Mouse (Mus musculus) forebrain, embryonic 10.5 days (tissue): Measurements from ENCODE around the gene Inpp5b. TPM values are rescaled to one million over a fixed set of nuclear protein-coding genes. Genes with fewer than 3 reads are reported as not detected.

ENCODE experiments used
- DNase-seq: peaks from one replicate; pipeline ENCODE4 v3.0.0-alpha.2; 2017; ENCODE audit warnings: low spot score; ENCODE audit errors: extremely low spot score
- H3K27ac ChIP-seq: fragments of 300-500 bp; sonication (generic); 2 replicates; pipeline ENCODE4 v1.5.1; 2016; ENCODE audit warnings: mild to moderate bottlenecking
- H3K27me3 ChIP-seq: fragments of 300-500 bp; sonication (generic); 2 replicates; pipeline ENCODE4 v1.6.1; 2016; ENCODE audit warnings: mild to moderate bottlenecking; ENCODE audit not compliant: poor library complexity, severe bottlenecking
- H3K36me3 ChIP-seq: fragments of 300-500 bp; sonication (generic); replicated peaks from 2 replicates; pipeline ENCODE4 v1.6.1; 2016; ENCODE audit warnings: mild to moderate bottlenecking, moderate library complexity
- H3K4me1 ChIP-seq: fragments of 300-500 bp; sonication (generic); 2 replicates; pipeline ENCODE4 v1.6.1; 2016
- H3K4me3 ChIP-seq: fragments of 300-500 bp; sonication (generic); 2 replicates; pipeline ENCODE4 v1.5.1; 2016; ENCODE audit warnings: mild to moderate bottlenecking, moderate library complexity
- H3K9me3 ChIP-seq: fragments of 300-500 bp; sonication (generic); 2 replicates; pipeline ENCODE4 v1.6.1; 2016; ENCODE audit warnings: mild to moderate bottlenecking, moderate library complexity
- WGBS: fragments of 180-500 bp; shearing (Covaris S2); methylation state at CpG from one replicate; pipeline ENCODE4 v1.1.7; 2016; 5-methylcytosine and 5-hydroxymethylcytosine counted together
- polyA plus RNA-seq: library from polyadenylated mRNA; unstranded; fragments of >200 nt; fragmentation: Nextera tagmentation; extraction: Ambion mirVana; gene quantifications from 2 replicates; pipeline ENCODE4 v1.2.1, GENCODE M21; 2016

Inpp5b gene
- polyA plus RNA-seq, 1 experiment from 2014 or later: 28.8 TPM

DNA sequence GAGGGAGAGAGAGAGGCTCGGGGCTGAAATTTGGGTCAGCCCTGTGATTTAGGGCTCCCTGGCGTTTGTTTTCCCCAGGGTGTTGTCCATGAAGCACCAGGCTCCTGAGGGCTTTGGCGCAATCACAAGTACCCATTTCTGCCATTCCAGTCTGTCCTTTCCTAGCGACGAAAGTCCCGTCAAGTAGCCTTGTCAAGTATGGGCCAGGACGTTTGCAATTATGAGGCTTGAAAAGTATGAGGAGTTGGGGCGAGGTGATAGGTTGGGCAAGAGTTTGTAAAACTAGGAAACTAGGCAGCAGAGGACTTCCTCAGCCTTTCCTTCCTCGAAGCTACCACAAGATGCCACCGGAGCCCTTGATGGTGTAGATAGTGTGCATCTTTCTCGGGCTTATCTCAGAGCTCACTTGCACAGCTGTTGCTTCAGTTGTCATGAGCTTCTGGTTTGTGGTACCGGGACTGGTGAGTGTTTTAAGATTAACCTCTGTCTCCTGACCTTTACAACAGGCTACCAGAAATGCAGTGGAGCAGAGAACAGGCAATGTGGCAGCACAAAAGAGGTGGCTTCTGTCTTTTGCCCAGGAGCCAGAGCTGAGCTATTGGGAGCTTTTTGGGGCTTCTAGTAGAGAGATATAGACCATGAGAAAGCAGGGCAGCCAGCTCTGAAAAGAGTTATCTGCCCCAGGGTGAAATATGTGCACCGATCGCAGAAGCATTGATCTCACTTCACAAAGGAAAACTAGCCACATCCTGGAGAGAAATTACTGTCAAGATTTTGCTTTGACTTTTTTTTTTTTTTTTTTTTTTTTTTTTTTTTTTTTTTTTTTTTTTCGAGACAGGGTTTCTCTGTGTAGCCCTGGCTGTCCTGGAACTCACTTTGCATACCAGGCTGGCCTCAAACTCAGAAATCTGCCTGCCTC lies 10.9 kb downstream of the Inpp5b start:
- 16% methylated on average over 14 of the region's 15 CpGs for WGBS
- H3K27ac ChIP-seq: peak overlapping the region; percentile 84; the same call in 1 of the 2 replicates
- no peak for DNase-seq
- peaks cover 34% of the 10 kb centered on the region for H3K4me1 ChIP-seq
- peaks cover 17% of the 10 kb centered on the region for H3K27me3 ChIP-seq
- peak overlapping the region; percentile 75 for H3K4me3 ChIP-seq
- H3K36me3 ChIP-seq: no peaks in the 10 kb centered on the region
- no peaks in the 10 kb centered on the region for H3K9me3 ChIP-seq

DNA sequence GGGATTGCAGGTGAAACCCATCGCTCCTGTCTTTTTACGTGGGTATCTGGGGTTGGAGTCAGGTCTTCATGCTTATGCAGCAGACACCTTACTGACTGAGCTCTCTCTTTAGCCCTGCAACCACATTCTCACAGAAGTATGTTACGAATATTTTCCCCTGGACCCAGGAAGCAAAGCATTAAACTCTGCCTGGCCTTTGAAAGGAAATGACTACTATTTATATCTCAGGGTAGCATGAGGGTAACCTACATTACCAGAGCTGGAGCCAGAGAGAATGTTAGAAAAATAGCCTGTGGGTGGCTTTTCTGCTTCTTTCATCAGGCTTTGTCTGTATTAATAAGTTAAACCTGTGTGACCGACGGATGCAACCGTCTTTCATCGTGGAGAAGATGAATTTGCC lies 13.9 kb downstream of the Inpp5b start:
- no peak overlapping the region for H3K4me3 ChIP-seq
- DNase-seq: no peak
- peaks cover 2% of the 10 kb centered on the region for H3K27me3 ChIP-seq
- H3K36me3 ChIP-seq: 0 out of 2 replicates have a peak, but pooled peaks cover 5% of the 10 kb centered on the region
- H3K4me1 ChIP-seq: peaks cover 33% of the 10 kb centered on the region
- no peaks in the 10 kb centered on the region for H3K9me3 ChIP-seq
- no peak overlapping the region for H3K27ac ChIP-seq
- WGBS: 77% methylated on average over 7 of the region's 7 CpGs

DNA sequence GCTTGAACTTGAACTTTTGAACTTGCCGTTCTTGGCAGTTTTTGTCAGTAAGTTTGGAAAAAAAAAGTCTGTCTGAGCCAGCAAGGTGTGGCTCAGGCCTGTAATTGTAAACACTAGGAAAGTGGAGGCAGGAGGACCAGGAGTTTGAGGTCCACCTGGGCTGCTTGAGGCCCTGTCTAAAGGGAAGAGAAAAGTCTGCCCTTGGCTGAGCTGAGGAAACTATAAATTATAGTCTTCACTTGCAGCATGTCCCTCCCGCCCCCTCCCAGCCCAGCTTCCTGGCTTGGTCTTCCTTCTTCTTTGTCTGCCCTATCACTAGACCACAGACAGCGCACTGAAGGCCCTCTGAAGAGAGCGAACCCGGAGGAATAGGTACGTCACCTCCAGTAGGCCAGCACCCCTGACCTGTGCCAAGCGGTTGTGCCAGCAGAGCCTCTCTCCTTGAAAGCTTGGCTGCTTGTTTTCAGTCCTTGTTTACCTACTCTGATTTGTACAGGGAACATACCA lies 17.7 kb downstream of the Inpp5b start:
- no peak overlapping the region for H3K27ac ChIP-seq
- H3K4me3 ChIP-seq: no peak overlapping the region
- DNase-seq: no peak
- H3K27me3 ChIP-seq: no peaks in the 10 kb centered on the region
- WGBS: 93% methylated on average over 7 of the region's 7 CpGs
- H3K36me3 ChIP-seq: peaks cover 7% of the 10 kb centered on the region; the same call in 1 of the 2 replicates
- no peaks in the 10 kb centered on the region for H3K9me3 ChIP-seq
- 0 out of 2 replicates have a peak, but pooled peaks cover 6% of the 10 kb centered on the region for H3K4me1 ChIP-seq

DNA sequence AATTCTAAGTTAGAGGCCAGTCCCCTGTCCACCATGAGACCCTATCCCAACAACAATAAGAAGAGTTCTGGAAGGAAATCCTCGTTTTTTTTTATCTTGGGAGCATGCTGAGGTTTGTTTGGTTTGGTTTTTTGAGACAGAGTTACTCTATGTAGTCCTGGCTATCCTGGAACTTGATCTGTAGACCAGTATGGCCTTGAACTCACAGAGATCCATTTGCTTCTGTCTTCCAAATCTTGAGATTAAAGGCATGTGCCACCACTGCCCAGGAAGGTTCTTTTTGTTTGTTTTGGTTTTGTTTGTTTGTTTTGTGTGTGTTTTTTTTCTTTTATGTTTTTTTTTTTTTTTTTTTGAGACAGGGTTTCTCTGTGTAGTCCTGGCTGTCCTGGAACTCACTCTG lies 19.6 kb downstream of the Inpp5b start:
- H3K4me3 ChIP-seq: no peak overlapping the region
- DNase-seq: no peak
- no peaks in the 10 kb centered on the region for H3K9me3 ChIP-seq
- WGBS: 71% methylated on average over 1 of the region's 1 CpGs
- H3K27me3 ChIP-seq: no peaks in the 10 kb centered on the region
- no peaks in the 10 kb centered on the region for H3K4me1 ChIP-seq
- no peak overlapping the region for H3K27ac ChIP-seq
- H3K36me3 ChIP-seq: peaks cover 7% of the 10 kb centered on the region; the same call in 1 of the 2 replicates

DNA sequence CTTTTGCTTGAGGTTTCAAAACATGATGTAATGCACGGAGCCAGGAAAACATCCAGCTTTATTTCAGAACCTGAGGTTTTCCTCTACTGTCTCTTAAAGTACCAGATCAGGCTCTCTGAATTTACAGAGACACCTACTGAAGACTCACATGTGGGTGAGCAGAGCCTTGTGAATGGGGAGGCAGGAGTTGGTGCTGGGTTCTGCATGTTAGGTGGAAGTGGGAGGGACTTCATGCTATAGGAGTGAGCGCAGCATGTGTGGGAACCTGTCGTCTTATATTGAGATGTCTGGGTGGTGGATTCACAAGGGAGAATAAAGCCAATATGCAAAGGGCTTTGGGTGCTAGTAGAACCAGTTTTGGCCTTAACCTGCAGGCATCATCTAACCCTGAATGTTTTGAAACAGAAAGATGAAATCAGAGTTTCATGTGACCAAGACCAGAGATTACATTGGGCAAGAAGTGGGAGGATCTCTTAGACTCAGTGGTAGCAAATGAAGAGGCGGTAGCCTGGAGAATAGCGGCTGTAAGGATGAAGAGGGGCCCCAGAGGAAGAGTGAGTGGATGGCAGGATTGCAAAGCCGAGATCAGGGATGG lies 21.3 kb downstream of the Inpp5b start:
- no peaks in the 10 kb centered on the region for H3K9me3 ChIP-seq
- H3K4me1 ChIP-seq: no peaks in the 10 kb centered on the region
- H3K36me3 ChIP-seq: peaks cover 7% of the 10 kb centered on the region; the same call in 1 of the 2 replicates
- no peak for DNase-seq
- H3K4me3 ChIP-seq: no peak overlapping the region
- 89% methylated on average over 6 of the region's 6 CpGs for WGBS
- no peak overlapping the region for H3K27ac ChIP-seq
- H3K27me3 ChIP-seq: no peaks in the 10 kb centered on the region

DNA sequence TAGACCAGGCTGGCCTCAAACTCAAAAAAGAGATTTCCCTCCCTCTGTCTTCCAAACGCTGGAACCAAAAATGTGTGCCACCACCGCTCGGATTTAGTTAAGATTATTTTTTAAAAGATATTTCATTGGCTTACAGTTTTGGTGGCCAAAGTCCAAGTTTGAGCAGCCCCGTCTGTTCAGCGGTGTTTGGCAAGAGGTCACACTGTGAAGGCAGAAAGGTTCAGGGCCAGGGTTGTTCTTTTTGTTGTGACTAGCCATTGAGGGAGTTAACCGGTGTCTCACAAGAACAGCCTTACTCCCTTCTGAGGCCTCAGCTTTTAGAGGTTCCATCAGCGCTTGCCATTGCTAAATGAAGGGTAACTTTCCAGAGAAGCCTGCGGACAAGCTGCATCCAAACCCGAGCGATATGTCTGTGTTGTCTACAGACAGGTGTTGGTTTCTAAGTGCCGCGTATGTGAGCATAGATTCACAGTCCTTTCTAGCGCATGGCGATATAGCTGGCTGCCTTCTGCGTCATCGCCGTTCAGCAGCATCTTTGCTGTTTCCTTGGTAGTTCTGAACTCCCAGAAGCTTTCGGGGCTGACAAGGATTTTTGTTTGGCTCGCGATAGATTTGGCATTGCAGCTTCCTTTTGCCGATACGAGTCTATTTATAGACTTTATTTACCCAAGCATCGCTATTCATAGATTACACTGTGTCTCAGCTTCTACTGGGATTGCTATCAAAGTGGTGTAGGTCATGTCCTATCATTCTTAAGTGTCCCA lies 24.3 kb downstream of the Inpp5b start:
- no peak for DNase-seq
- 93% methylated on average over 23 of the region's 23 CpGs for WGBS
- H3K4me3 ChIP-seq: no peak overlapping the region
- no peaks in the 10 kb centered on the region for H3K27me3 ChIP-seq
- no peak overlapping the region for H3K27ac ChIP-seq
- H3K9me3 ChIP-seq: no peaks in the 10 kb centered on the region
- H3K36me3 ChIP-seq: peaks cover 2% of the 10 kb centered on the region; the same call in 1 of the 2 replicates
- H3K4me1 ChIP-seq: no peaks in the 10 kb centered on the region

DNA sequence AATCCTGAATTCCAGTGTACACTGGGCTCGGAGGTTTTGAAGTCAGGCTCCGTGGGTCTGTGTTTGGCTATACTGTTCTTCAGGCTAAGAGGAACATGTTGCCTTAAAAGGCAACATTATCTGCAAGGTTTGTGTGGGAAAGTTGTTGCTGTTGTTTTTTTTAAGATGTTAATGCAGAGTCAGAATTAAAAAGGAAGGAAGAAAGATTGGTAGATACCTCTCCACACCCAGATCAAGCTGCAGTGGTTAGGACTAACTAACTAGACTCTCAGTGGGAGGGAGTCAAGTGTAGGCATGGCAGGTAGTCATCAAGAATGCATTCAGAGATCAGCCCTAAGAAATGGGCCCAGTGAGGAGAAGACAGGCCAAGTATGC lies 24.9 kb downstream of the Inpp5b start:
- peaks cover 2% of the 10 kb centered on the region; the same call in 1 of the 2 replicates for H3K36me3 ChIP-seq
- no peak for DNase-seq
- no peaks in the 10 kb centered on the region for H3K9me3 ChIP-seq
- H3K27ac ChIP-seq: no peak overlapping the region
- no peaks in the 10 kb centered on the region for H3K27me3 ChIP-seq
- H3K4me3 ChIP-seq: no peak overlapping the region
- 95% methylated on average over 2 of the region's 2 CpGs for WGBS
- no peaks in the 10 kb centered on the region for H3K4me1 ChIP-seq

DNA sequence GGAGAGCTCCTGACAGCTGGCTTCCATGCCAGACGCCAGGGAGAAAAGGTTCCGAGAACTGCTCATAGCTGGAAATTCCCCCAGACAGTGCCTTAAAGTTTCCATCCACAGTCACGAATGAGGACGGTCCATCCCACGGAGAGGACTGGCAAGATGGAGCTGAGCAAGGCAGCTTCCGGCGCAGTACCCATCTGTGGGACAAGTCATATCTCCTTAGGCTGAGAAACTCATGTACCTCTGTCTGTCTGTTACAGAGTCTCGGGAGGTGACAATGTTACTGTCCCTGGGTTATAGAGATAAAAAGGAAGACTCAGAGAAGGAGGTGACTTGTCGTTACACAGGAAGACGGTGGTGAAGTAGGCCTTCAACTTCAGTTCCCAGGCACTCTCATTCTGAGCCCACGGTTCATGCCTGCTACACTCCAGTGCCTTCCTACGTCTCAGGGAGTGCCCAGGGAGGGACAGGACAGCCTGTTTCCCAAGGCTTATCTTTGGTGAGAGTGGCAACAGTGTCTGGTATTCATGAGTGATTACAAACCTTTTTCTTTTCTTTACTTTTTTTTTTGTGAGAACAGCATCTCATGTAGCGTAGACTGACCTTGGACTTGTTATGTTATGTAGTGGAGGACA lies 27.4 kb downstream of the Inpp5b start:
- no peaks in the 10 kb centered on the region for H3K9me3 ChIP-seq
- H3K4me1 ChIP-seq: no peaks in the 10 kb centered on the region
- WGBS: 87% methylated on average over 13 of the region's 13 CpGs
- H3K36me3 ChIP-seq: no peaks in the 10 kb centered on the region
- no peaks in the 10 kb centered on the region for H3K27me3 ChIP-seq
- H3K4me3 ChIP-seq: no peak overlapping the region
- no peak for DNase-seq
- no peak overlapping the region for H3K27ac ChIP-seq

DNA sequence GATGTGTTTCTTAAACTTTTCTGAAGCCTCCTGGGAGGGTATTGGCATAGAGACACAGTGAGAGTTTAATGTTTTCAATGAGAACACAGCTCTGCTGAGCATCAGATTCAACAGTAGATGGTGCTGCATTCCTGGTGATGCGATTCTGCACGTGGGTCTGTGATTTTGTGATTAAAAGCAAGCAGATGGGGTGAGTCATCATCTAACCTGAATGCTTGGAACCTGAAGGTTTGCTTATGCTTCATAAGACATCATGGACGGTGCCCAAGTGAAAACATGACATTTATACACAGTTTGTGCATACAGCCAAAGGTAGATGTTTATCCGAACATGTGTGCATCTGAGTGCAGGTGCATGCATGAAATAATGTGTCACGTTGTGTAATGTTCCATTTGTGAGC lies 29.0 kb downstream of the Inpp5b start:
- Histone ChIP-seq H3K9me3 (no peaks in the 10 kb centered on the region), H3K4me3 (no peak overlapping the region), H3K4me1 (no peaks in the 10 kb centered on the region), H3K27ac (no peak overlapping the region), H3K27me3 (no peaks in the 10 kb centered on the region), H3K36me3 (no peaks in the 10 kb centered on the region)
- WGBS: 84% methylated on average over 5 of the region's 5 CpGs
- DNase-seq: no peak

DNA sequence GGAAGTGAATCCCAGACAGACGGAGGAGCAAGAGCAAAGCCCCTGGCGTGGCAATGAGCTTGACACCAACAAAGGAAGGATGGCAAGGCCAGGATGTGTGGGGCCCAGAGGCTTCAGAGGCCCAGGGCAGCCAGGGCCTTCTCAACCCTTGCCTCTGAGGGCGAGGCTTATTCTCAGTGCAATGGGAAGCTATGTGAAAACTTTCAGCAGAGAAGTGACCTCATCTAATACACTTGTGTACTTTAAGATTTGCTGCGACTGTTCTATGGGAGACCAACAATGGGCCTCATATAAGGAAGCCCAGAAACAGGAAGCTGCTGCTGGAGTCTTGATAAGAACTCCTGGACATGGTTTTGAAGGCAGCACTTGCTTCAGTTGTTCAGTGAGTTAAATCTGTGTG lies 30.5 kb downstream of the Inpp5b start:
- no peak for DNase-seq
- 77% methylated on average over 4 of the region's 4 CpGs for WGBS
- Histone ChIP-seq H3K4me1 (no peaks in the 10 kb centered on the region), H3K27me3 (no peaks in the 10 kb centered on the region), H3K36me3 (no peaks in the 10 kb centered on the region), H3K4me3 (no peak overlapping the region), H3K27ac (no peak overlapping the region), H3K9me3 (no peaks in the 10 kb centered on the region)

DNA sequence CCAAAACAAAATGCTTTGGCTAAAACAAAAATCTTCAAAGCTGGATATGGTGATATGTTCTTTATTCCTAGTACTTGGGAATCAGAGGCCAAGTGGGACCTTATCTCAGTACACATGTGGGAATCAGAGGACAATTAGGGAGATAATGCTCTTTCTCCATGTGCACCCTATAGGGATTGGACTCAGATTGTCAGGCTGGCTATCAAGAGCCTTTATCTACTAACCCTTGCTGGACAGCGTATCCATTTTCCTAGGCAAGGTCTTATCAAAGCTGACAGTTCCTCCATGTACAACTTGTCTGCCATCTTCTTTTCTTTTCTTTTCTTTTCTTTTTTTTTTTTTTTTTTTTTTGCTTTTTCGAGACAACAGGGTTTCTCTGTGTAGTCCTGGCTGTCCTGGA lies 31.8 kb downstream of the Inpp5b start:
- no peak overlapping the region for H3K4me3 ChIP-seq
- no peak overlapping the region for H3K27ac ChIP-seq
- WGBS: 79% methylated on average over 2 of the region's 2 CpGs
- H3K36me3 ChIP-seq: no peaks in the 10 kb centered on the region
- H3K27me3 ChIP-seq: no peaks in the 10 kb centered on the region
- H3K4me1 ChIP-seq: no peaks in the 10 kb centered on the region
- no peaks in the 10 kb centered on the region for H3K9me3 ChIP-seq
- no peak for DNase-seq

DNA sequence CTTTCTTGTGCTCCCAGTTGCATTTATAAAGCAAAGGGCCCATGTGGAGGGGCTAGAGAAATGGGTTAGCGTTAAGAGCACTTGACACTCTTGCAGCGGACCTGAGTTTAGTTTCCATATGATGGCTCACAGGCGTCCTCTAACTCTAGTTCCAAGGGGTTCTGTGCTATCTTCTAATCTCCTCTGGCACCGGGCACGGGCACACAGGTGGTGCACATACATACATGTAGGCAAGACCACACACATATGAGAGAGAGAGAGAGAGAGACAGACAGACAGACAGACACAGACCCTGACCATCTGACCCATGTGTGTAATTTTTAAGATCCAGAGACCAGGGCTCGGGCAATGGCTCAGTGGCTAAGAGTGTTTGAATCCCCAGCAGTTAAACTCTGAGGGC lies 32.3 kb downstream of the Inpp5b start:
- no peak for DNase-seq
- no peaks in the 10 kb centered on the region for H3K9me3 ChIP-seq
- peaks cover 5% of the 10 kb centered on the region for H3K36me3 ChIP-seq
- H3K27me3 ChIP-seq: no peaks in the 10 kb centered on the region
- no peak overlapping the region for H3K27ac ChIP-seq
- no peak overlapping the region for H3K4me3 ChIP-seq
- WGBS: 95% methylated on average over 6 of the region's 6 CpGs
- no peaks in the 10 kb centered on the region for H3K4me1 ChIP-seq
